Mouse (Mus musculus) T-helper 2 cell (primary cell): ENCODE measurements around the gene Coro1a.
"Not testable (repeated sequence)": the region's sequence is repeated elsewhere in the genome, so short reads cannot be mapped to it uniquely, and the experiment has no call there.

Experiments
- in situ Hi-C: fragments of 300-600 bp; cut with MboI, MseI; formaldehyde crosslinking; loops from one replicate; pipeline ENCODE4 v1.15.1; 2025; ENCODE audit warnings: high pct_unique_total_duplicates

Gene Coro1a

DNA sequence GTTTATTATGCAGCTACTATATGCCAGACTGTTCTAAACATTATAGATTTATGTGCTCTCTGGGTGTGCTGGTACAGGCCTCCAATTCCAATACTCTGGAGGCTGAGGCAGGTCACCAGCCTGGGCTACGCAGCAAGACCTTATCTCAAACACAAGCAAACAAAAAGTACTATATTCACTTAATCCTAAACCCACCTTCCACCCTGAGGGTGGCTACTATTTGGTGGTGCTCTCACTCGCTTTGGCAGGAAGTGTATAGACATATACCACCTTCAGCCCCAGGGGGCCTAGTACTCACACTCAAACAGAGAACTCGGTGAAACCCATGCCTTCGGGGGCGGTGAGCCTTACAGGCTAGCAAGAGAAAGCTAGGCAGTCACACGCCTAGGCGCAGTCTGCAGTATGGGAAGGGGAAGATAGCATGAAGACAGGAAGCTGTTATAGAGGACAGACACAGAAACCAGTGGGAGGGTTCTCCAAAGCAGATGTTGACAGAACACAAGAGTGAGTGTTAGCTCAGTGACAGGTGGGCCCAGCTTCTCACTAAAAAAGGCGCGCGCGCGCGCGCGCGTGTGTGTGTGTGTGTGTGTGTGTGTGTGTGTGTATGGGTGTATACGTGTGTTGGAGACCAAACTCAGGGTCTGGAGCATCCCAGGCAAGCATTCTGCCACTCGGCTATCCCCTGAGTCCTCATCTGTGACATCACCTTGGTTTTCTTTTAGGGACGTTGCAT lies at the start of gene Coro1a:
Gene Coro1a, minus strand, starts transcription at position 346 of the 733 bp plus-strand sequence.
- in situ Hi-C loops = no loop called here

- in situ Hi-C loops = no loop called here
These were observed 47.3 kb upstream of the Coro1a start for GRCm38 (mm10) chr7:126754866-126755265.

GRCm38 (mm10) chr7:126749582-126750343 lies 42.2 kb upstream of the Coro1a start:
- in situ Hi-C loops = no loop called here

DNA sequence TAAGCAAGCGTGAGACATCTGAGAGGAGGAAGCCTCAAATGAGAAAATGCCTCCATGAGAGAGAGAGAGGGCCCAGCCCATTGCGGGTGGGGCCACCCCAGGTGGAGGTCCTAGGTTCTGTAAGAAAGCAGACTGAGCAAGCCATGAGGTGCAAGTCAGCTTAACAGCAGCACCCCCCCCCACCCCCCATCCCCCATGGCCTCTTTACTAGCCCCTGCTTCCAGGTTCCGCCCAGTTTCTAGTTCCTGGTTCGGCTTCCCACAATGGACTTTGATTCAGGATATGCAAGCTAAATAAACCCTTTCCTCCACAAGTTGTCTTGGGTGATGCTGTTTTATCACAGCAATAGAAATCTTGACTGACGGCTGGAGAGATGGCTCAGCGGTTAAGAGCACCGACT lies 41.2 kb upstream of the Coro1a start:
- in situ Hi-C loops = no loop called here

- in situ Hi-C loops = no loop called here
These were observed 39.2 kb upstream of the Coro1a start for GRCm38 (mm10) chr7:126746798-126747197.

DNA sequence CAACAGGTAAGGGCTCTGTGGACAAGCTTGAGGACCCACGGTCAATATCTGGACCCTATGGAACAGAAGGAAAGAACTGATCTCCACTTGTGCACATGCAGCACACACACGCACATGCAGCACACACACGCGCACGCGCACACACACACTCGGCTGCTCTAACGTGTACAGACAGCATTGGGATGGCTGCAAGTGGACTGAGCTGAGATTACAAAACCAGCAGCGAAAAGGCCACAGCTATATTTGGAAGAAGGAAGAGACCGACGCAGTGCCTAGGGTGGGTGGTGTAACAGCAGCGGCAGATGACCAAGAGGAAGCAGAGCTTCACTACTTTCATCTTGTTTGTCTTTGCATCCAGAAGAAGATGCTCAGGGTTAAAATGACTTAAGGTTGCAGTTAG lies 38.5 kb upstream of the Coro1a start:
- in situ Hi-C loops = no loop called here

DNA sequence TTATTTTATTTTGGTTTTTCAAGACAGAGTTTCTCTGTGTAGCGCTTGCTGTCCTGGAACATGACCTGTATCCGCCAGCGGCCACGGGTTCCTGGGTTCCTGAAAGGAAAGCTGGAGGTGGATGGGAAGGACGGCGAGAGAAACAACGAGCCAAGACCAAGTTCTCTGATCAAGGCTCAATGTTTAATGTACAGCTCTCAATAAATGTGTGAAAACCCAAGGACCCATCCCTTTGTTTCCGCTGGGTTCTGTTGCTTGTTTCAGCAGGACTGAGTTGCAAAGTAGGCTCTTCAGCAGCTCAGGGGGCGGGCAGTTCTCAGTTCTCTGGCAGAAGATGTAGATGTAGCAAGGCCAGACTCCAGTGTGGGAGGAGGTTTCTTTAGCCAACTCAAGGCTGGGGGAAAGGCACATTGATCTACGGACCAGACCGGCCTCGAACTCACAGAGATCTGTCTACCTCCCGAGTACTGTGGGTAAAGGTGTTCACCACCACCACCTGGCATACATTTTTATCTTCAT lies 34.4 kb upstream of the Coro1a start:
- in situ Hi-C loops = no loop called here

GRCm38 (mm10) chr7:126741452-126741851 lies 33.9 kb upstream of the Coro1a start:
- in situ Hi-C loops = no loop called here

DNA sequence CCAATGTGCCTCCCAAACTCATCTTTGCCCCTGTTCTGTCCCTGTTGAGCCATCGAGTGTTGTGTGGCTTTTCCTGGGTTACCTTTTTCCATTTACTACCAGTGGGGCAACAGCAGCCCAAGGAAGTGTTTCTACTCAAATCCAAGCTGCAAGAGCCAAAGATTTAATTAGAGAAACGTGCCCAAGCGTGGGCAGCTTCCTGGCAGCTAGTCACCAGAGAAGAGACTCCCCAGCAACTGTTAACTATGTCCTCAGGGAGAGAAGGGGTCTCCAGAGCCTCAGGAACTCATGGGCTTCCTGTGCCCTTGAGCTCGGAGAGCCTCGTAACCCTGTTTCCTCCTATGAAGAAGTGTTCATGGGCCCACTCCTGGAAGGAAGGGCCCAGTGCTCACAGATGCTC lies 33.4 kb upstream of the Coro1a start:
- in situ Hi-C loops = no loop called here

- in situ Hi-C loops = no loop called here
These were observed 32.6 kb upstream of the Coro1a start for GRCm38 (mm10) chr7:126740132-126740735.

DNA sequence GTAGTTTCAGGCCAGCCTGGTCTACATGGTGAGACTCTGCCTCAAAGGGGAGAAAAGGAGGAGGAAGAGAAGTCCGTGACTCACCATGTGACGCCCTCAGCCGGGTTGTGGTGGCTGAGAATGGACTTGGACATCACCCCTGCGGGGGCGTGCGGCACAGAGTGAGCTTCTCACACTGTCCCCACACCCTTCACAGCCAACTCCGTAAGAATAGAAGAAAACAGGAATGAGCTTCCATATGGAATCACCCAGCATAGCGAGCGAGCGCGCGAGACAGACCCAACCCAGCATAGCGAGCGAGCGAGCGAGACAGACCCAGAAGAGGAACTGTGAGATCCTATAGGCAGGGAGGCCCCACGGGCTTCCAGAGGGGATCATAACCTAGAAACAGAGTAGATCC lies 32.0 kb upstream of the Coro1a start:
- in situ Hi-C loops = no loop called here

DNA sequence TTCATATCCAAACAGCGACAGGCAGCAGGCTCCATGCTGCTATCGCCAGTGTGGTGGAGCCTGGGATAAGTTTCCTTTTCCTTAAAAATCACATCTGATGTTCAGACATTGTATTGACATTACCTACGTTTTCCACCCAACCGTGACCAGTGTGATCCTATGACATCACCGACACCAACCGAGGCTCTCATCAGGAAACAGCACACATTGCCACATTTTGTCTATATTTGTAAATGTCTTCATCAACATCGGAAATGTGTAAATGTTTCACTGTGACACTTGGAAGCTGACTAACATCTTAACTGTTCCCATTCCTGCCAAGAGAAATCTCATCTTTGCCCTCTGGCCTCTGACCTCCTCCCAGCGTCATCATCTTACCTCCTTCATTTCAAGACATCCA lies 28.5 kb upstream of the Coro1a start:
- in situ Hi-C loops = no loop called here

DNA sequence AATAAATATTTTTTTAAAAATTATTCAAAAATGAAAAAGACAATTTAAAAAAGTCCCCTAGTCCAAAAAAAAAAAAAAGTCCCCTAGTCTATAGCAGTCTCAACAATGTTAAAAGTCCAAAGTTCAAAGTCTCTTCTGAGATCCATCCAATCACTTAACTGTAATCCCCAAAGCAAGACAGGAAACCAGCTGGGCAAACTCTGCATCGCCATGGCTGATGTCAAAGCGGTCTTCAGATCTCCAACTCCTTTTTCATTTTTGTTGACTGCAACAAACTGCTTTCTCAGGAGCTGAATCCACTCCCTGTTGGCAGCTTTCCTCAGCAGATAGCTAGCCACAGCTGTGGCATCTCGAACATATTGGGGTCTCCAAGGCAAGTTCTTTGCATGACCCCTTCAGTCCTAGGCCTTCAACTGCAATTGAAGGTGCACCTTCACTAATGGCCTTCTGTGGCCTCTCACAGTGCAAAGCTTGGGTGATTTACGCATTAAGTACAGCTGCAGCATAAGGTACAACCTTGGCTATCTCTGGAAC lies 22.7 kb upstream of the Coro1a start:
- in situ Hi-C loops = not testable (repeated sequence)

DNA sequence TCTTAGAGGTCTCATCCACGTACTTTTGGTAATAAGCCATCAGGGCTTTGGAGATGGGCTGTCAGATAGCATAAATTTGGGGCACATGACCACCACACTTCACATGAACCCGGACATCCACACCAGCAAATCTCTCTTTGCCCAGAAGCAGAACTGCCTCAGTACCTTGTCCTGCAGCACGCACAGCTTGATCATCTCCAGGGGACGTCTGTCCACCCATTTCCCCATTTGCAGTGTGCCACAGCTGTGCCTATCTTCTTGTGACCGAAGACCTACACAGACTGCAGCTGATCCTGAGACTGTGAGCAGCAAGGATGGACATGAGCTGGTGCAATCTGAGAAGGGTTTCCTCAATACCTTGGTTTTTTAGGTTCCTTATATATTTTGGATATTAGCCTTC lies 18.1 kb upstream of the Coro1a start:
- in situ Hi-C loops = no loop called here

DNA sequence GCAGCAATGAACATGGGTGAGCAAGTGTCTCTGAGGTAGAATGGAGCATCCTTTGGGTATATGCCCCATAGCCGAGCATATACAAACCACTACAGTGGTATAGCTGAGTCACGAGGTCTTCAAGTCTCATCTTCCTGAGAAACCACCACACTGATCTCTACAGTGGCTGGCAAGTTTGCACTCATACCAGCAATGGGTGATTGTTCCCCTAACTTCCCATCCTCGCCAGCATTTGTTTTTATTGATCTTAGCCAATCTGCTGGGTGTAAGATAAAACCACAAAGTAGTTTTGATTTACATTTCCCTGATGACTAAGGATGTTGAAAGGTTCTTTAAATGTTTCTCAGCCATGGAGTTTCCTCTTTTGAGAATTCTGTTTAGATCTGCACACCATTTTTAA lies 17.5 kb upstream of the Coro1a start:
- in situ Hi-C loops = no loop called here

DNA sequence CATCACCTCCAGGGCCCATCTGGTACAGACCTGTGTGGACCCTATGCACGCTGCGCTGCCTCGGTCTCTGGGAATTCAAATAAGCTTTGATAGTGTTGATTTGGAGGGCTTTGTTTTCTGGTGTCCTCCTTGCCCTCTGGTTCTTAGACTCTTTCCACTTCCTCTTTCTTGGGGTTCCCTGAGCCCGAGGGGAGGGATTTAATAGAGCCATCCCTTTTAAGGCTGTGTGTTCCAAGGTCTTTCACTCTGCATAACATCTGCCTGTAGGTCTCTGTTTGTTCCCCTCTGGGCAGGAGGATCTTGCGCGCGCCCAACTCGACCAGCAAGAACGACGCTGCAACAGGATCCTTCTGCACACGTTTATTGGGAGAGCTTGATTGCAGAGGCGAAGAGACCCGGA lies 14.0 kb upstream of the Coro1a start:
- in situ Hi-C loops = no loop called here

DNA sequence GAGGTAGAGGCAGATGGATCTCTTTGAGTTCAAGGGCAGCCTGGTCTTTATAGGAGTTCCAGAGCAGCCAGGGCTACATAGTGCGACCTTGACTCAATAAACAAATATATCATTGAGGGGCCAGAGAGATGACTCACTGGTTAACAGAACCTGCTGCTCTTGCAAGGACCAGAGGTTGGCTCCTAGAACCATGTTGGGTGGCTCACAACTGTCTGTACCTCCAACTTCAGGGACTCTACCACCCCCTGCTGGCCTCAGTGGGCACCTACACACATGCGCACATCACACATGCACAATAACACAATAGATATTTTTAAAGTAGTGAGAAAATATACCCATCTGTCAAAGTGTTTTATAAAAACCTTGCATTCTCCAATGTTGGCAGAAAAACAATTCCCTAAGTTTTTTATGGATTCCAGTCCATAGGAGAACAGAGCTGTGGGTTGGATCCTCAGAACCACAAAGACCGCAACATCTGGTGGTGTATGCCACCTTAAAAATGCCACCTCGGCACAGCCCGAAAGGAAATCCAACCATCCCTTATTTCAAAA lies 11.3 kb upstream of the Coro1a start:
- in situ Hi-C loops = no loop called here

DNA sequence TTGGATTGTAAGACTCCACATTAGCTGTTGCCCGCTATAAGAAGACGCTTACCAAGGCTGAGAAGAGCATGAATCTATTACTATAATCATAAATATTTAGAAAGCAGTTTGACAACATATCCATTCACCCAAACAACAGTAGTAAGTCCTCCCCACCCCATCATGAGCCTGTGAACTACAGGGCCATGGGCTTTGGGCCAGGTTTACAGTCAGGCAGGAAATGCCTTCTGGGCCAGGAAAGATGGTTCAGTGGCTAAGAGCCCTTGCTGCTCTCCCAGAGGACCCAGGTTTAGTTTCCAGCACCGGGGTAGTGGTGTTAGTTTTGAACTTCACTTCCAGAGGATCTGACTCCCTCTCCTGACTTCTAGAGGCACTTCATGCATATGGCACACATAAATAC lies 10.0 kb upstream of the Coro1a start:
- in situ Hi-C loops = no loop called here

GRCm38 (mm10) chr7:126715679-126716078 lies 8.1 kb upstream of the Coro1a start:
- in situ Hi-C loops = no loop called here

GRCm38 (mm10) chr7:126711910-126712309 lies 4.3 kb upstream of the Coro1a start:
- in situ Hi-C loops = no loop called here

- in situ Hi-C loops = no loop called here
These were observed 2.7 kb upstream of the Coro1a start for GRCm38 (mm10) chr7:126710266-126710665.
